Comparison of ENCODE assay signal across 9 mouse cellular contexts in genomic region chr4:41063894-41064673, GRCm38 (mm10). TPM values are rescaled to one million over a fixed set of nuclear protein-coding genes. Genes with fewer than 3 reads are reported as not detected.
DNase-seq lines count a peak whose midpoint lies in the region; ATAC-seq lines count a peak whose summit lies in the region.
"Had no signal": no experiment of that assay in that cellular context is flagged by ENCODE, and none has a peak within 500 bp of the region (broad histone marks: within the 10 kb centered on the region; RNA-seq: fewer than 3 reads in every experiment).

No protein-coding gene starts in this region.

- no peaks in the 10 kb centered on the region for H3K36me3 ChIP-seq in forebrain, embryonic 11.5 days (ENCODE audit: control insufficient read depth, insufficient read depth, low read length)
- H3K36me3 ChIP-seq in forebrain, embryonic 15.5 days = no peaks in the 10 kb centered on the region
- no peaks in the 10 kb centered on the region for H3K36me3 ChIP-seq in lung, embryonic 15.5 days

- 0 out of 2 replicates have a peak overlapping the region, but pooled peaks have one; percentile 8 for H3K4me2 ChIP-seq in forebrain, embryonic 11.5 days (ENCODE audit: low read depth, low read length, severe bottlenecking)
- H3K4me2 ChIP-seq in forebrain, embryonic 15.5 days (replicated peaks) = no peak overlapping the region
- peak overlapping the region; percentile 38 for H3K4me2 ChIP-seq in lung, embryonic 15.5 days

- H3K9ac ChIP-seq in forebrain, embryonic 11.5 days (ENCODE audit: low read length) = no peak overlapping the region
- H3K9ac ChIP-seq in forebrain, embryonic 15.5 days (replicated peaks) = no peak overlapping the region
- no peak overlapping the region for H3K9ac ChIP-seq in lung, embryonic 15.5 days

- H3K27ac ChIP-seq in forebrain, embryonic 11.5 days (ENCODE audit: low read depth, low read length) = no peak overlapping the region
- H3K27ac ChIP-seq in forebrain, embryonic 15.5 days (replicated peaks) = no peak overlapping the region
- H3K27ac ChIP-seq in lung, embryonic 15.5 days = no peak overlapping the region

- 22% methylated on average over 16 of the region's 16 CpGs for WGBS in forebrain, embryonic 11.5 days
- 18% methylated on average over 16 of the region's 16 CpGs for WGBS in forebrain, embryonic 15.5 days
- WGBS in lung, embryonic 15.5 days = 13% methylated on average over 16 of the region's 16 CpGs

- no peaks in the 10 kb centered on the region for H3K27me3 ChIP-seq in forebrain, embryonic 11.5 days (ENCODE audit: control insufficient read depth, insufficient read depth, low read length)
- no peaks in the 10 kb centered on the region for H3K27me3 ChIP-seq in forebrain, embryonic 15.5 days
- H3K27me3 ChIP-seq in lung, embryonic 15.5 days = no peaks in the 10 kb centered on the region; the same call in 1 of the 2 replicates

- no peak overlapping the region for H3K4me3 ChIP-seq in forebrain, embryonic 11.5 days (ENCODE audit: low read depth, low read length)
- H3K4me3 ChIP-seq in forebrain, embryonic 15.5 days = no peak overlapping the region
- 0 out of 2 replicates have a peak overlapping the region, but pooled peaks have one; percentile 2 for H3K4me3 ChIP-seq in lung, embryonic 15.5 days

- no peaks in the 10 kb centered on the region for H3K9me3 ChIP-seq in forebrain, embryonic 11.5 days (ENCODE audit: control insufficient read depth, low read length)
- no peaks in the 10 kb centered on the region for H3K9me3 ChIP-seq in forebrain, embryonic 15.5 days
- H3K9me3 ChIP-seq in lung, embryonic 15.5 days = no peaks in the 10 kb centered on the region

- H3K4me1 ChIP-seq in forebrain, embryonic 11.5 days (replicated peaks; ENCODE audit: control insufficient read depth, insufficient read depth, low read length) = 0 out of 2 replicates have a peak, but pooled peaks cover 2% of the 10 kb centered on the region
- H3K4me1 ChIP-seq in forebrain, embryonic 15.5 days = 0 out of 2 replicates have a peak, but pooled peaks cover 3% of the 10 kb centered on the region
- 0 out of 2 replicates have a peak, but pooled peaks cover 6% of the 10 kb centered on the region for H3K4me1 ChIP-seq in lung, embryonic 15.5 days

- peak; percentile 67 for DNase-seq in forebrain, embryonic 11.5 days (ENCODE audit: low spot score)
- peak; percentile 45 to 71 for DNase-seq in urinary bladder, adult 18-20 months (ENCODE audit: low spot score in 2 of 2)
- no peak for DNase-seq in urinary bladder, postnatal 10 days (ENCODE audit: low spot score)
- peak; percentile 40 for DNase-seq in heart, postnatal 4 days
- DNase-seq in thymus, postnatal 36 days = peak; percentile 35 to 44

- ATAC-seq in forebrain, embryonic 11.5 days (replicated peaks; ENCODE audit: low FRiP score) = no peak
- ATAC-seq in forebrain, embryonic 15.5 days (replicated peaks) = no peak
- ATAC-seq in lung, embryonic 15.5 days (ENCODE audit: borderline replicate concordance, extremely low read depth, low FRiP score, low TSS enrichment) = no peak
- ATAC-seq in inflammation-experienced regulatory T-cells, adult 6 months = no peak

RNA-seq across cellular contexts. Expression of gene Aqp7, which starts 16.1 kb away (rescaled TPM):
- not detected in 2 replicates for polyA plus RNA-seq in forebrain, embryonic 11.5 days (2014; fragmentation: Nextera tagmentation; extraction: Ambion mirVana)
- polyA plus RNA-seq in forebrain, embryonic 15.5 days (2015; fragmentation: Nextera tagmentation; extraction: Ambion mirVana) = not detected in 2 replicates
- total RNA-seq in heart, postnatal 4 days (2021) = 10 to 100 TPM; 11.5 to 11.7 TPM
- 0.28 TPM in 1 of 2 replicates, not detected in the other for polyA plus RNA-seq in lung, embryonic 15.5 days (2015; fragmentation: Nextera tagmentation; extraction: Ambion mirVana)
- polyA plus RNA-seq in inflammation-experienced regulatory T-cells, adult 6 months (2017; shearing (Covaris generic)) = under 1 TPM in 2 of 3 experiments, not detected in 1; 0.31 to 0.46 TPM
- total RNA-seq: layer of hippocampus, postnatal 25 days had no signal

RNA-seq across cellular contexts. Expression of gene Aqp3, which starts 33.9 kb away (rescaled TPM):
- 1.6 and 2.1 TPM in 2 replicates for polyA plus RNA-seq in forebrain, embryonic 11.5 days (2014; fragmentation: Nextera tagmentation; extraction: Ambion mirVana)
- 0.51 TPM in 1 of 2 replicates, not detected in the other for polyA plus RNA-seq in forebrain, embryonic 15.5 days (2015; fragmentation: Nextera tagmentation; extraction: Ambion mirVana)
- under 1 TPM; 0.14 to 0.19 TPM for total RNA-seq in heart, postnatal 4 days (2021)
- 1.3 and 2.2 TPM in 2 replicates for polyA plus RNA-seq in lung, embryonic 15.5 days (2015; fragmentation: Nextera tagmentation; extraction: Ambion mirVana)
- 10 to 100 TPM; 15.2 to 21.2 (median 15.4) TPM for polyA plus RNA-seq in inflammation-experienced regulatory T-cells, adult 6 months (2017; shearing (Covaris generic))
- total RNA-seq: layer of hippocampus, postnatal 25 days had no signal
